Mouse (Mus musculus): ENCODE measurements at regions not wholly inside any gene's neighbourhood (a gene's known extent, or its start where the extent isn't known, plus 50 kb on each side); places are given as distances from the start of the nearest gene placed in this dataset.

GRCm38 (mm10) chr6:135562267-135562666 lies 199.9 kb downstream of the Emp1 start:
- no peak for TF ChIP-seq POLR2A (IDR thresholded peaks at IDR 0.05; ENCODE audit: insufficient read depth, low read depth, low read length)
- no peak for TF ChIP-seq CTCF (IDR thresholded peaks at IDR 0.05; ENCODE audit: insufficient read depth, low read depth, low read length)
